Mouse (Mus musculus): ENCODE results near the gene Bdh2.

Bdh2 gene

DNA sequence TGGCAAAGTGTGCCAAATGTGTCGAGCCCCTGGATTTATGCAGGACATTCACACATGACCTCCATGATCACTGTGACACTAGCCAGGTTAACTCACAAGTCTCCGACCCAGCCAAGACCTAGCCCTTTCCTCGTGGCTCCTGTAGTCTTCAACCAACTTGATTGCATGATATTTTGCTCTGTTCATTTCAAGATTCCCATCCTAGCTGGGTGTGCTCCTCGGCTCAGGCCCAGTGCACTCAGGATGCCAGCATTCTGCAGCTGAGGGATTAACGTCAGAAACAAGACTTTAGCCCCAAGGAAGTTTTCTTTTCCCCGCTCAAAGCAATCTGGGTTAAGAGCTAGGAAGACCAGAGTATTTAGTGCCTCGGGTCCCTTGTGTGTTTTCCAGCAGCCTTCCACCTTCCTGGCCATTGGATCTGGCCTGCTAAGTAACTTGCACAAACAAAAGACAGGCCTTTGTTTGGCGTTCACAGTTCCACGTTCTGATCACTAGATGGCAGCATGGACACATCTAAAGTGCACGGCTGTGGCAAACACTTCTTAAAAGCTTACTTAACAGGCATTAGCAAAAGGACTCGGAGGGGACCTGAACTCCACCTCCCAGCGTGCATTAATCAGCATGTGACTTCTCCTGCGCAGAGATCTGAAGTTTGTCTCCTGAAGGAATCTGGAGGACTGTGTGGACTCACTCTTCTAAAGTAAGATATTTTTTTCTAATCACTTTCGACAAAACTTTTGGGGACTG lies at the start of gene Bdh2:
Gene Bdh2, plus strand, starts transcription at position 553 of the 747 bp plus-strand sequence.
- peak; percentile 95 for DNase-seq

DNA sequence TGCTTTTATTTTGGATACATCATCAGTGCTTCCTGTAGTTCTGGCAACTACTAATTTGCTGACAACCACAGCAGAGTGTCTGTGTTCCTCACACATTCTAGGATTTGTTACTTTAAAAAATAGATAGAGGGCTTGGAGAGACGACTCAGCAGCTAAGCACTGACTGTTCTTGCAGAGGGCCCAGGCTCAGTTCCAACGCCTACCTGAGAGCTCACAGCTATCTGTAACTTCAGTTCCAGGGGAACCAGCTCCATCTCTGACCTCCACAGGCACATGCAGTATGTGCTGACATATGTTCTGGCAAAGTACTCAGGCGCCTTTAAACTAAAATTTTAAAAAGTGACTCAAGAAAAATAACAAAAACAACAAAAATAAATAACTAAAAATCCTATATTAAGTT lies 49.0 kb upstream of the Bdh2 start:
- DNase-seq: no peak

DNA sequence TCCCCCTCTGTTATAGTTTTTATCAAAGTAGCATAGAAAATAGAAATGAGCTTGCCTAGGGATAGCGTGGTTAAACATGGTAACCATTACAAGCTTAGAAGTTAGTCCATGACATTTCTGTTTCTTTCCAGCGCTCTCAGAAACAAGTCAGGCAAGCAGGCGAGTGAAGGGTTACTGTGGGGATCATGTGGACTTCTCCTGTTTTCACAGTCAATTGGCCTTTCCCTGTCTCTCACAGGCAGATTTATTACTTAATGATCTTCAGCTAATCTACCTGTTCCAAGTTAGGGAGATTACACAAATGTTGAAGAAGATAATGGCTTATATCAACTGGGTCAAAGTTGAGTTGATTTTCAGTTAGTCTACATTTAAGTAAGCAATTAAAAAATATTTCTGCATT lies 48.6 kb upstream of the Bdh2 start:
- DNase-seq: no peak

DNA sequence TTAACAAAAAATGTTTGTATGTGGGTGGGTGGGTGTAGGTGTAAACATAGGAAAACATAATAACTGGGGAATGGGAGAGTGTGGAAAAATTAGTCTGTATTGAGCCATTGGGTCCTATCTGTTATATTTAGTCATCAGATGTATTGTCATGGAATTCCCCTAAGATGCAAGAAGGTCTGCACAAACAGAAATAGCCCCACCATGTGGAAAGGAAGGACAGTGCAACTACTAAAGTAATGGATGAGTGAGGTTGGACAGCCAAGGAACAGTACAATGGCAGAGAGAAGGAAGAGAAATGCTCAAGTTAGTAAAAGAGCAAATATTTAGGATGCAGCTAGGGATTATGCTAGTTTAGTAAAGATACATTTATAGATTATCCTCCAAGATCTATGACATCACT lies 35.3 kb upstream of the Bdh2 start:
- peak; percentile 52 for DNase-seq

DNA sequence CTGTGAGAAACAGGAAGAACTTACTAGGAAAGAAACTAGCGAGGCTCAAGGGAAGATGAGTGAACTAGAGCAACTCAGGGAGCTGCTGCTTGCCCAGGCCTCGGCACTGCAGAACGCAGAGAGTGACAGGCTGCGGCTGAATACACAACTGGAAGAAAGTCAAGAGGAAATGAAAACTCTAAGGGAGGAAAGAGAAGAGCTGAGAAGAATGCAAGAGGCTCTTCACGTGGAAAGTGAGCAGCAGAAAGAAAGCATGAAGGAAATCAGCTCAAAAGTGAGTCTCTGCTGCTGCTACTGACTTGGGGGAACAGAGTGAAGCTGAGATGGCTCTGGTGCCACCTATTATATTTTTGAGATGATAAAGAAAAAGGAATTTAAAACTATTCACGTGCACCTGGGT lies 34.2 kb upstream of the Bdh2 start:
- DNase-seq: no peak

DNA sequence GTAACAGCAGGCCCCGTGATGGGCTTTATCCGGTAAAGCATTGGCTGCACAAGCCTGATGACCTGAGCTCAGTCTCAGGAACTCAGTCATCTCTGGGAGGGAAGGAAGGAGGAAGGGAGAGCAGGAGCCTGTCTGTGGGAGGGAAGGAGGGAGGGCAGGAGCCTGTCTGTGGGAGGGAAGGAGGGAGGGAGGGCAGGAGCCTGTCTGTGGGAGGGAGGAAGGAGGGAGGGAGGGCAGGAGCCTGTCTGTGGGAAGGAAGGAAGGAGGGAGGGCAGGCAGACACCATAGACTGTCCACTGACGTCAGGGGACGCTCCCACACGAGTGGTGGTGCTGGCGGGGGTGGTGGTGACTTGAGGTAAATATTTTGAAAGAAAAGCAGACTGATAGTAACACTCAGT lies 31.9 kb upstream of the Bdh2 start:
- peak; percentile 48 for DNase-seq

DNA sequence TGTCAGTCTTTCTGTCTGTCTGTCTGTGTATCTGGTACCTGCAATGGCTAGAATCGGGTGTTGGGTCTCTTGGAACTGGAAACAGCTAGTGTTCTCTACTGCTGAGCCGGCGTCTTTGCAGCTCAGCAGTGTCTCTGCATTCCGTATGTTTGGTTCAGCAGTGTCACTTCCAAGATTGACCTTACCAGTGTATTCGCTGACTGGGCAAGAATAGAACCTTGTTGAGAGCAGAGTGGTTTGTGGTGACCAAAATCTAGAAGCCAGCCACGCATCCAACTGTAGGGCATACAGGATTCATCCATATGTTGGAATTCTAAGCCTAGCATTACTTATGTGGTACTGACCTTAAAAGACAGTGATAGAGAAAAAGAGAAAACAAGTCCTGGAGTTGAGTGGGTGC lies 29.2 kb upstream of the Bdh2 start:
- no peak for DNase-seq

DNA sequence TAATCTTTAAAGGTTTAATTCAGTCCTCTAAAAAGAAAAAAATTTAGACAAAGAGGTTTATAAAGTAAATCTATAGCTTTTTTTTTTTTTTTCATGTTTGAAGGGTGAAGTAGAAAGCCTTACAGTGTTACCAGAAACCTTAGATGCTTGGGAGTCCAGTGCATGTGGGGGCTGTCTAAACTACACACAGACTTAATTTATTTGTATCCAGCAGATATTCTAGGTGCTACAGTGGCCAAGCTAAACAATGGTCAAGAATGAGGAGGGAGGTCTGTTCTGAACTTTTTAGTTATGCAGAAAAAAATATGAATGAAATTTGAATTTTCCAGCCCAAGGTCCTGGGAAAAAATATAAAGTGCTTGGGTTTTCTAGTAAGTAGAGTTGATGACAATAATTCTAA lies 26.2 kb upstream of the Bdh2 start:
- DNase-seq: no peak

DNA sequence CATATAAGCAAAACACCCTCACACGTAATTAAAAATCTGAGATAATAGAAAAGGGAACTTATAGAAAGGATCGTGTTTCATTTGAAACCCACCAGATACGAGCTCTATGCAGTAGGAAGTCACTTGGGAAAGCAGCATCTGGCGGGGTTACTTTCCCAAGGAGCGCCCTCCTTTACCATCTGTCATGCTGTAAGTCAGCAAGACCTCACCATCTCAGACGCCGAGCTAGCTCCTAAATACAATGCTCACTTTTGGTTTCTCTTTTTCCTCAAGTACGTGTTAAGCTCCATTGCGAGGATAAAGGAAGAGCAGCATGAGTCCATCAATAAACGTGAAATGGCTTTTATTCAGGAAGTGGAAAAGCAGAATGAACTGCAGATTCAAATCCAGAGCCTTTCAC lies 22.1 kb upstream of the Bdh2 start:
- DNase-seq: no peak

DNA sequence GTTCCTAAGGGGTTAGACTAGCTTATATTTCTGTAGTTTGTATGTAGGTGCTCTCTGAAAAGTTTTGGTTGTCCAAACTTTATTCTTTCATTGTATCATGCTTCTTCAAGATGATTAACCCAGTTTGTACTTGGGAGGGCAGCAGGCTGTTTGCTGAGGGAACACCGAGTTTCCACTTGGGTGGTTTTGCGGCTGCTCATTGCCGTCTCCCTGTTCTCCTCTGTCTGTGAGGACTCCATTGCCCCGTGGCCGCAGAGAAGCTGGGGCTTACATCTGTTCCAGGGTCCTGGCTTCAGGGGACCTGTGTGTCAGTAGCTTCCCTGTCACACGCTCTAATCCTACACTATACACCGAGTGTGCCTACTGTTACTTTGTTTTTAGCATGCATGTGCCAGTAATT lies 20.8 kb upstream of the Bdh2 start:
- DNase-seq: no peak

DNA sequence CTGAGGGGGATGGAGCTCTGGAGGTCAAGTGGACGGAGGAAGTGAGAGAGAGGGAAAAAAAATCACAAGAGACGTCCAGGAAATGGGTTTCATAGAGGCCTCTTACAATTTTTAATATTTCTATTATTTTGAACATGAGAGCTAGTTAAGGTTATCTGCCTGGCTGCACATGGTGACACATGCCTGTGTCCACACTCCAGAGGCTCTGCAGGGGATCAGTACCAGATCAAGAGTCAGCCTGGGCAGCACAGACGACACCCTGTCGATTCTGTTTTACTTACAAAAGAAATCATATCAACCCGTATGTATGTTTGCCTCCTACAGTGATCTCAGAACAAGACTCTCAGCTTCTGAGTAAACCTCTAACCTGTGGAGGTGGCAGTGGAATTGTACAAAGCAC lies 12.4 kb upstream of the Bdh2 start:
- no peak for DNase-seq

DNA sequence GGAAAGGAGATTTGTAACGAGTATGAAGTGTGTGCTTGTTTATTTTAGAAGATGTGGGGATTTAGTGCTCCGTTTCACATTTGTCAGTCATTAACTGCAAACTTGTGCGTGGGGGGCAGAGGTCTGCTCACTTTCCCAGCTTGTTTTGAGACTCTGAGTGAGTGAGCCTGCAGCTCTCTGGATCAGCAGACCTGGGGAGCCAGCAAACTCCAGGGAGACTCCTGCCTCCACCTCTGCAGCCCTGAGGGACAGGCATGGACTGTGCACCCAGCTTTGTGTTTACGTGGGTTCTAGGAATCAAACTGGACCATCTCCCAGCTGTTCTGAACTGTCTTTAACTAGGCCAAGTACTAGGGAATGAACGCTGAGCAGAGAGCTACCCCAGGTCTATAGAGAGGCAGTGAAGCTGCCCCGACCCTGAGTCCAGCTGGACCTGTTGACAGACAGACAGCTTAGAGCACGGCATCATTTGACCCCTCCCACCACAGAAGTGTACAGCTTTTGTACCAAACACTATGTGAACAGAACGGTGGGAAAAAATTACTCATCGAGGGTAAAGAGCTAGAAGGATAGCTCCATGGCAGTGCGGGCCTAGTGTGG lies 11.5 kb upstream of the Bdh2 start:
- DNase-seq: no peak

DNA sequence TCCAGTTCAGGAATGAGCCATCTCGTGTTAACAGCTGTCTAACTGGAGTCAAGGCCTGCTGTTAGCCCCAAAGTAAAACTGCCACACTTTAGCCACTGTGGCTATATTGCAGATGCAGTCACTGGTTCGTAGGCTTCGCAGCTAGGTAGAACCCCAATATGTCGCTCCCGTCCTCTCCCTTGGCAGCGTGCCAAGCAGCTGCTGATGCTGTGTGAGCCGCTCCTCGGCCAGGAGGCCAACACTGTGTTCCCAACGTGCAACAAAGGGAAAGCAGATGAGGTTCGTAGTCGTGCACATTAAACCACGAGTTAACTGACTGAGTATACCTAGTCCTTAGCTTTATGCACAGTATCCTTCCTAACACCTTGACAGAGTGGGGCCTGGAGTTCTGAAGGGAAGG lies 8.4 kb upstream of the Bdh2 start:
- DNase-seq: peak; percentile 29

DNA sequence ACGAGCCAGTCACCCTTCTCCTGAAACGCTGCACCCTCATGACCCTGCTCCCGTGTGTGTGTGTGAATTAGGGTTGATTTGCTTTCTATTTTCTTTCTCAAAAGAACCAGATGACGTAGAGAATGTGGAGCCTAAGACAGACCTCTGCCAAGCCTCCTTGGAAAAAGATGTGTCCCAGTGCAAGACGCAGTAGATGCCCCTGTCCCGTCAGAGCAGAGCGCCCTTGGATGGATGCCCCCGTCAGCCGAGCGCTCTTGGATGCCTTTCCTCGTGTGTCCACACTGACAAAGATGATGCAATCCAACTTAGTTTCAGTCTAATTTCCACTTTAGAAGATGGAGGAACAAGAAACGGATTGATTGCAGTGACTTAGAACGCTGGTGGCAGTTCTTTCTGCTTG lies 8.0 kb upstream of the Bdh2 start:
- DNase-seq: no peak

DNA sequence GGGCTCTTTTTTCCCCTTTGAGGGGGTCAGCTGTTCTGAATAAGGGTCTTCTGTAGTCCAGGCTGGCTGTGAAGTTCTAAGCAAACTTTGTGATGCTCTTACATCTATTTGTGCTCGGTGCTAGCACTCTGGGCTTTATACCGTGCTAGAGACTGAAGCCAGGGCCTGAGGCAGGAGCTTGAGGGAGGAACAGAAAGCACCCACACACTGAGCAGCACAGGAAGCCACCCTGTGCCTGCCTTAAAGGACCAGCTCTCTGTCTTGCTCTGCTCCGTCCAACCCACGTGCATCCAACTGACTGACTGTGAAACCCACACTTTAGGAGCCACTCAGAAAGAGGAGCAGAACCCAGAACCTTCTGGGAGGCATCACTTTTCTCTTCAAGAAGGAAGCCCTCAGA lies 861 bp upstream of the Bdh2 start:
- DNase-seq: no peak

DNA sequence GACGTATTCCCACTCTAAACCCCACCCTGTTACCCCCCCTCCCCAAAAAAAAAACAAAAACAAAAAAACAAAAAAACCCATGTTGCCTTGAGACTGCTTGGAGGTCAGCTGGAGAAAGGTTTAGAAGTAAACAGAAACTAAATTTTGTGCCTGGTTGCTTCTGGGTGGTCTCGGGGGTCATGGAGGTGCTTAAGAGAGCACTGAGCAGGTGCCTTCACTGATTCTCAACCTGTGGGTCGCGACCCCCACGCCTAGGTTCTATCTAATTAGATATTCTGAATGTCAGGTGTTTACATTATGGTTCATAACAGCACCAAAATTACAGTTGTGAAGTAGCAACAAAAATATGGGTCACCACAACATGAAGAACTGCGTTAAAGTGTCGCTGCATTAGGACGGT lies 680 bp downstream of the Bdh2 start:
- no peak for DNase-seq

DNA sequence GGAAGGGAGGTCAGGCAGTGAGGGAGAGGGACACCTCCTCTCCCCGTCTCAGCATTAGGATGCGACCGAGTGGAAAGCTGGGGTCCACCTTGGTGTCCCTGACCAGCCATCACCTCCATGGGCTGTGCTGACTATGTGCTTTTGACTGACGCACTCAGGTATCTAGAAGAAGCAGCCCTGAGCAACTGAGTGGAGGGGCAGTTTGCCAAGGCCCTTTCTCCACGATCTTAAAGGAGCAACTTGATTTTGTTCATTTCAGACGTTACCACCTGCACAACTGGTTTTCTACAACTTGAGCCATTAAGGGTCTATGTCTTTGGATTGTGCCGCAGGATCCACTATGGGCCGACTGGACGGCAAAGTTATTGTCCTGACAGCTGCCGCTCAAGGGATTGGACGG lies 4.2 kb downstream of the Bdh2 start:
- DNase-seq: no peak

DNA sequence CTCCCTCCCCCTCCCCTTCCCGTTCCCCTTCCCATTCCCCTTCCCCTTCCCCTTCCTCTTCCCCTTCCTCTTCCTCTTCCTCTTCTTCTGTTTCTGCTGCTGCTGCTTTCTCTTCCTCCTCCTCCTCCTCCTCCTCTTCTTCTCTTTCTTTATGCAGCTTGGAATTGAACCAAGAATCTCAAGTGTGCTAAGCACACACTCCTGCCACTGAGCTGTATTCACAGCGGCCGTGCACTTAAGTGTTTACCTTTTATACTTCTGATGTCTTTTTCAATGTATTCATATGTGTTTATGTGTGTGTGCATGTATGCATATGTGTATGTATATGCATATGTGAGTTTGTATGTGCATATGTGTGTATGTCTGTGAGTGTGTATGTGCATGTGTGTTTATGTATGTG lies 4.8 kb downstream of the Bdh2 start:
- no peak for DNase-seq

DNA sequence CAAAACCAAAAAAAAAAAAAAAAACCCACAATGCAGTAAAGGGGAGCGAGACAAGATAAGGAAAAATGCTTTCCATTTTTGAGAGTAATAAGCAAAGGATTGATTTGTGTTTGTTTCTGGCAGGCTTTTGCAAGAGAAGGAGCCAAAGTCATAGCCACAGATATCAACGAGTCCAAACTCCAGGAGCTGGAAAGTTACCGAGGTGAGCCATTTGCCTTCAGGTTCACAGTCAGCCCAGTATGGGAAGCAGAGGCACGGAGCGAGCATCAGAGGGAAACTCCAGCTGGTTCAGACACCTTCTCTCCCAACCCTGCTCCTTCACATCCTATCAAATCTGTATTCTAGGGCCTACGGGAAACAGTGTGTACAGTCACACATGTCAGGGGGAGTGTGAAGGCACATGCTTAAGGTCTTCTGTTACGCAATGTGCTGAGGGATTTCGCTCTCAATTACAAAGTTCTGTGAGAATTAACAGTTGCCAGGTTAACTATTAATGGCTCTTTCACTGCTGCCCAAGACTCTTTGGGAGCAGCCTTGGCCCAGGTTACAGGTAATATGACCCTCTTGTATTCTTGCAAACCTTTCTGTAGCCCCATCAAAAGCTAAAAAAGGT lies 7.2 kb downstream of the Bdh2 start:
- no peak for DNase-seq

DNA sequence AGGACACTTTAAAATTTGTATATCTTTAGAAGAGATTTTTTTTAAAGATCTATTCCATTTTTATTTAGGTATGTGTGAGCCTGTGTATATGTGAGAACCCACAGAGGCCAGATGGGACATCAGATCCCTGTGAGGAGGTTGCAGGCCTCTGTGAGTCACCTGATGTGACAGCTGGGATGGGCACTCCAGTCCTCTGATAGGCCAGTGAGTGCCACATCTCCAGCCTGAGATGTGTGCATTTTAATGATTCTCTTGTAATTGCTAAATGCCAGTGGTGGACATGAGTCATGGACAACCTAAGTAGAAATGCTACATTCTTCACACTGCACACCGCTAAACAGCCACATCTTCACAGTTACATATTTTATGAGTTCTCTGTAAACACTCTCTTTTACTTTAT lies 8.1 kb downstream of the Bdh2 start:
- DNase-seq: no peak

DNA sequence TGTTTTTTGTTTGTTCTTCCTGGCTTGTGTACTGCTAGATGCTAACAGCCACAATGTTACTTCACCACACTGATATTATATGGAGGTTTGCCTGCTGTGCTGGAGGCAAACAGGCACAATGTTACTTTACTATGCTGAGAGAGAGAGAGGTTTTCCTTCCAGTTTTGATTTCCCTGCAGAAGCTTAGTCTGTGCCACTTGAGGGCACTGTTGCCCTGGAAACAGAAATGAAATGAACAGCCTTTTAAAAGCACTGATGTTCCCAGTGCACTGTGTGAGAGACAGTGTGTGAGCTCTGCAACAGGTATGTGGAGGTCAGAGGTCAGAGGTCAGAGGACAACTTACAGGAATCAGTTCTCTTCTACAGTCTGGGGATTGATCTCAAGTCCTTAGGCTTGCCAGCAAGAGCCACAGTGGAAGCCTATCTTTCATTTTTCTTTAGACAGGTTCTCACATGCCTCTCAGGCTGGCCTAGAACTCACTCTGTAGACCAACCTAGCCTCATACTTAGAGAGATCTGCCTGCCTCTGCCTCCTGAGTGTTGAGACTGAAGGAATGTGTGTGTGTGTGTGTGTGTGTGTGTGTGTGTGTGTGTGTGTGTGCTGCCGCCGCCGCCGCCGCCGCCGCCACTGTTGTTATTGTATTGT lies 9.4 kb downstream of the Bdh2 start:
- peak; percentile 81 for DNase-seq

DNA sequence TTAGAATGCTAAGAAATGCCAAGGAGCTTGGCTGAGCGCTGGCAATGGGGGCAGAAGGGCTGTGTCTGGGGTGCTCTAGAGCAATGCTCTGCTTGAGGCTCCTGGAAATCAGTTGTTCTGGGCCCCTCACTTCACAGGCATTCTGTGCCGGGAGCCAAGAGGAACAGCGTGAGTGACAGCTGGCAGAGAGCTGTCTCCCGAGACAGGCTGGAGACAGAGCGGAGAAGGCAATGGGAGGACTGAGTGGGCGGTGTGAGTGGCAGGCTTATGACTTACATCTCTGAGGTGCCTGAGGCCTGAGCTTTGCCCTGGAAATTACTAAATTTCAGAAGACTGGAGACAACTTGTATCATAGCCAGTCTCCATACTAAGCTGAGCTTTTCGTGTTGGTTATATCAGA lies 12.7 kb downstream of the Bdh2 start:
- no peak for DNase-seq

DNA sequence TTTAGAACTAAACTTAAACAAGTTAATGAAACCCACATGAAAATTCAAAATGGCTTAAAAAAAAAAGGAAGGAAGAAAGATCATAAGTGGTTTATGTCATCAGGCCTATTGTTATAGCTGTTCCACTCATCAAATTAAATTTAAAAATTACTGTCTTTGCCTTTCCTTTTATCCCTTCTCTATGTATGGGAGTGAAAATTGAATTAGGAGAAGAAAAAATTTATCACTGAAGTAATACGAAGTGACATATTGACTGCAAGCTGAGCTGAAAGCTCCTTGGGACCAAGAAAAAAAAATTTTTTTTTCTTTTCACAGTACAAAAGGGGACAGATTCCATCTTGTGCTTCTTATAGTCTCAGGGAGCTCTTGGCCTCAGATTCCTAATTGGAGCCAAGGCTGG lies 14.5 kb downstream of the Bdh2 start:
- DNase-seq: no peak

DNA sequence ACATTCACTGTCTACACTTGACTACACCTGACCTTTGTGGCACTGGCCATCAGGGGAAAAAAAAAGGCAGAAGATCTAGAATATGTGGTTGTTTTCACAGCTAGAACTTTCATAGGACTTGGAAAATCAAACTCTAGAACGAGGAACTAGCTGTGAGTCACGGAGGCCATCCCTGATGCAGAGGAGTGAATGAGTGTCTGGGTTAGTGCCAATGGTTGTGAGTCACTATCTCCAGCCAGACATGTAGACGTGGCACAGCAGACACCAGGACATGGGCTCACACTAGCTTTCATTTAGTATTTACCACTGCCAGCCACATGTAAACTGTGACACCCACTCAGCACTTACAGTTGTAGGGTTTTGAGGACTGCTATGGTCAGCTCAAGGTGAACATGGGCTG lies 17.5 kb downstream of the Bdh2 start:
- DNase-seq: no peak
